Mouse (Mus musculus) erythroblast, embryonic 14.5 days (primary cell): Measurements from ENCODE around the gene Ccdc8.

Experiments used
- GATA1 ChIP-seq: IDR thresholded peaks from 2 replicates; pipeline ENCODE4 v1.6.1; 2012; ENCODE audit warnings: low read length, inconsistent platforms, mixed read lengths
- TAL1 ChIP-seq: IDR thresholded peaks from 3 replicates; pipeline ENCODE4 v1.6.1; 2012; ENCODE audit warnings: low read length, inconsistent platforms, mixed read lengths

DNA sequence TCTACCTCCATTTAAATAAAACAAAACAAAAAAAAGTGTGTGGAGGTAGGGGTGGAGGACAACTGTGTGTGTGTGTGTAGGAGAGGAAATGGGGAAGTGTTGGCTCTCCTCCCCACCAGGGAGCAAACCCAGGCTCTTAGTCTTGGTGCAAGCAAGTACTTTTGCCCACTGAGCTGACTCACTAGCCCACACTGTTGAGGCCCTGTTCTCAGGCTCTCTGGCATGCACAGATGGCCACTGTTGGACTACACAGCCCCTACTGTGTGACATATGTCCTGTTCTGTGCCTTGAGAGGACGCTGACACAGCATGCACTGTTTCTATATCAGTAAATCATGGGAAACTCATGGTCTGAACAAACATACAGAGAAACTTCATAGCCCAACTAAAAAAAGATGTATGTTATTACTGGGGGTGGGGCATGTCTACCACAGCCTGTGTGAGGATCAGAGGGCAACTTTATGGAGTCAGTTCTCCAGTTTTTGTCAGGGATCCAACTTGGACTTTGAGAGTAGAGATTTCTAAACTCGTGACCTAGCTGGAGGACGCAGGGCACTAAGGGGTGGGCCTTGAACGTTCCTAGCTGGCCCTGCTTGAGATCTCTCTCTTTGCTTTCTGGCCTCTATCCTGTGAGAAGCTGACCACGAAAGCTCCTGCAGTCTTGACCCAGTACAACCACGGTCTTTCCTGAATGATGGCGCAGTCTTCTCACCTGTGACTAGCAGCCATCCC lies 10.9 kb downstream of the Ccdc8 start:
- no peak for TF ChIP-seq TAL1
- no peak for TF ChIP-seq GATA1
